Mouse (Mus musculus): ENCODE data around the gene Gm17654. TPM values are rescaled to one million over a fixed set of nuclear protein-coding genes. Genes with fewer than 3 reads are reported as not detected.
"Not testable (repeated sequence)": the region's sequence is repeated elsewhere in the genome, so short reads cannot be mapped to it uniquely, and the experiment has no call there.

Gm17654 gene
- polyA plus RNA-seq (2015; fragmentation: Nextera tagmentation; extraction: Ambion mirVana), result not detected in 2 replicates

DNA sequence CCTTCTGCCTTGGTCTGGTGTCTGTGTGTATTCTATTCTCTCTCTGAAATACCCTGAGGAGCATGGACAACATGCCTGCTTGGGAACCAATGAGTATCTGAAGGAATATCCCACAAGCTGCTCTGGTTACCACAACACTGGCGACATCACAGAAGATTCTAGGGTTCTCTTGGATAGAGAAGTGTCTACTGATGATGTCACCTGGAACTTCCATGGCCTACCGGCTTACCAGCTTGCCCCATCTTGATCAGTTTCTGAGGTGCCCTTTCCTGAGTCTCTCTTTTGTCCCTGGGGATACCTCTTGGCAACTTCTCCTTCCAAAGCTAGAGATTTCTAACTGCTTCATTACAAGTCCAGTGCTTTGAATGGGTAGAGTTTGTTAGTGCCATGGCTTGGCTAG is at the start of gene Gm17654:
Gene Gm17654, minus strand, starts transcription at position 101 of the 400 bp plus-strand sequence.
- not testable (repeated sequence) for ATAC-seq (ENCODE audit: low read depth); H3K27ac ChIP-seq (replicated peaks); H3K36me3 ChIP-seq; H3K4me2 ChIP-seq; H3K9ac ChIP-seq; H3K4me1 ChIP-seq (replicated peaks); H3K9me3 ChIP-seq; H3K4me3 ChIP-seq; H3K27me3 ChIP-seq
- 88% methylated on average over 1 of the region's 2 CpGs for WGBS

DNA sequence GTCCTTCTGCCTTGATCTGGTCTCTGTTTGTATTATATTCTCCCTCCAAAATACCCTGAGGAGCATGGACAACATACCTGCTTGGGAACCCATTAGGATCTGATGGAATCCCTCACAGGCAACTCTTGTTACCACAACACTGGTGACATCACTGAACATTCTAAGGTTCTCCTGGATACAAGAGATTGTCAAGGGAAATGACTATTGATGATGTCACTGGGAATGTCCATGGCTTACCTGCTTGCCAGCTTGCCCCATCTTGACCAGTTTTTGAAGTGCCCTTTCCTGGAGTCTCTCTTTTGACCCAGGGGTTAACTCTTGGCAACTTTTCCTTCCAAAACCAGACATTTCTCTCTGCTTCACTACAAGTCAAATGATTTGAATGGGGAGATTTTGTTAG is 29.0 kb upstream of the Gm17654 start, which contains the start of gene Gm10375:
Gene Gm10375, minus strand, starts transcription at position 101 of the 400 bp plus-strand sequence.
- not testable (repeated sequence) for H3K9ac ChIP-seq; H3K4me1 ChIP-seq (replicated peaks); H3K36me3 ChIP-seq; H3K4me2 ChIP-seq; H3K9me3 ChIP-seq; ATAC-seq (ENCODE audit: low read depth); H3K4me3 ChIP-seq; H3K27ac ChIP-seq (replicated peaks); H3K27me3 ChIP-seq

DNA sequence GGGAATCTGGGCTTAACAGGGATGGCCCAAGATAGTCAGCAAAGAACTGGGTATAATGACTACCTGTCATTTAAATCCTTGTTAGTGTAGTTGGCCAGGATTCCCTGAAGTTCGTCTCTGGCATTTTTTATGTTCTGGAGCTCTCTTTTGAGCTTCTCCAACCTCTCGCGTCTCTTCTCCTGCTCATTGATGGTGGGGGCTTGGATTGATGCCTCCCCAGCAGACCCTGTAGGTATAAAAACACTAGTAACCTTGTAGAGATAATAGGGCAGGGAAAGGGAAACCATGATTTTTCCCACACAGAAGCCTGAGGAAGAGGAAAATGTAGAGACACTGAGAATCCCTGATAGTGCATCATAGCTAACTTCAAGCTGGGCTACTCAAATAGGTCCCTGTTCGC is 977 bp downstream of the Gm17654 start:
- H3K36me3 ChIP-seq; ATAC-seq (ENCODE audit: low read depth); H3K27ac ChIP-seq (replicated peaks); H3K9me3 ChIP-seq; H3K4me3 ChIP-seq; H3K4me2 ChIP-seq; H3K9ac ChIP-seq; H3K4me1 ChIP-seq (replicated peaks); H3K27me3 ChIP-seq: not testable (repeated sequence)
- 94% methylated on average over 4 of the region's 4 CpGs for WGBS

DNA sequence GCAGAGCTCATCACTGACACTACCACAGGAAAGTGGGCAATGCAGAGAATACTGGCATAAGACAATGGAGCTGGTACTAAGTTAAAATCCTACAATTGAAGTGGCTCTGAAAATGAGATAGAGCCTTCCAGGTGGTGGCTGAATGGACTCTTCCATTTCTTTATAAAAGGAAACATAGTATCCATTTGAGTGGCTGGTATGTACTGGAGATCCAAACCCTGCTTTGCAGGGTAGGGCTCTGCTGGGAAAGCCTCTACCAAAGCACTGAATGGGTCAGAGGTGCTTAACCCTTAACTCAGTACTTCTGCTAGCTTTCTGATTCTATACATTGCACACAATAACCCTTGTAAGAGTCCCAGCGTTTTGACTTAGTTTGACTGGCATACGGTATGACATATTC is 26.7 kb downstream of the Gm17654 start:
- H3K27me3 ChIP-seq; H3K9me3 ChIP-seq; H3K4me1 ChIP-seq (replicated peaks); H3K36me3 ChIP-seq; H3K4me3 ChIP-seq; H3K27ac ChIP-seq (replicated peaks); H3K9ac ChIP-seq; H3K4me2 ChIP-seq; ATAC-seq (ENCODE audit: low read depth): not testable (repeated sequence)
- WGBS, result 87% methylated on average over 2 of the region's 2 CpGs

DNA sequence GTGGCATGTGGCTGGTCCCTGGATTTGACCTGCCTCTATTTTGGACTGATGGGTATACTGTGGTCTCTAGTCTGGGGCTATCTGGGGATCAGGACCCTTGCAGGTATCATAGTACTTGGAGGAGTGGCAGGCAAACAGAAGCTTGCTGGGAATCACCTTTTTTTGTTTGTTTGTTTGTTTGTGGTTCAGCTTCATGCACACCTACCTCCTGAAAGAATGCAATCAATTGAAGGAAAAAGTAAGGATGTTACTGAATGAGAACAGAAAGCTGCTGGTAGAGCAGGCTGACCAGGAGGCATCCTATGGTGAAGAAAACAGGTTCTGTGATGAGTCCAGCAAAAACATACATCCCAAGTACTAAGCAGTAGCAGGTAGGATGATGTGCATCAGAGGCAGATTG is 32.7 kb downstream of the Gm17654 start:
- not testable (repeated sequence) for H3K27ac ChIP-seq (replicated peaks); H3K36me3 ChIP-seq; ATAC-seq (ENCODE audit: low read depth); H3K4me1 ChIP-seq (replicated peaks); H3K4me3 ChIP-seq; H3K27me3 ChIP-seq; H3K9ac ChIP-seq; H3K4me2 ChIP-seq; H3K9me3 ChIP-seq

DNA sequence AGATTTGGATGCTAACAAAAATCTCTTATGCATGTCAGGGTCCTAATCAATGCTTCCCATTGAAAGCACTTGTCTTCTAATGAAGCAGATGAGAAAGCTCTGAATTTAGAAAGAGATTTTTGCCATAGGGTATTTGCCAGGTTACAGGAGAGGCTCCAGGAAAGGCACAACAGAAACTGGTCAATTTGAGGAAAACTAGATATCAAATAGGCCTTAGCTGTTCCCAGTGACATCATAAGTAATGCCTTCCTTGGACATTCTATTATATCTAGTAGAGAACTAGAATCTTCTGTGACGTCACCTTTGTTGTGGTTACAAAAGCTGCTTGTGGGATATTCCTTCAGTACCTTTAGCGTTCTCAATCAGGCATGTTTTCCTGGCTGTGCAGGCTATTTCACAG is 35.7 kb downstream of the Gm17654 start, which contains the start of gene Gm5799:
Gene Gm5799, plus strand, starts transcription at position 301 of the 400 bp plus-strand sequence.
- H3K27ac ChIP-seq (replicated peaks); H3K9ac ChIP-seq; H3K9me3 ChIP-seq; H3K4me1 ChIP-seq (replicated peaks); H3K36me3 ChIP-seq; ATAC-seq (ENCODE audit: low read depth); H3K4me3 ChIP-seq; H3K4me2 ChIP-seq; H3K27me3 ChIP-seq: not testable (repeated sequence)
- WGBS, result 96% methylated on average over 2 of the region's 2 CpGs

DNA sequence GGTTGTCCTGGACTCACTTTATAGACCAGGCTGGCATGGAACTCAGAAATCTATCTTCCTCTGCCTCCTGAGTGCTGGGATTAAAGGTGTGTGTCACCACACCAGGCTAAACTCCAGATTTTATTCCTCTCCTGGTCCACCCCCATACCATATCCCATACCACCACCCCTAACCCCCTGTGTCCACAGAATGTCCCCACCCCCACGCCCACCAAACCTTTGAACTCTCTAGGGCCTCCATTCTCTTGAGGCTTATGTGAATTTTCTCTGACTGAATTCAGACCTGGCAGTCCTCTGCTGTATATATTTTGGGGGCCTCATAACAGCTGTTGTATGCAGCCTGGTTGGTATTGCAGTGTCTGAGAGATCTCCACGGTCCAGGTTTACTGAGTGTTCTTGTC is 40.8 kb downstream of the Gm17654 start:
- H3K27me3 ChIP-seq; H3K27ac ChIP-seq (replicated peaks); ATAC-seq (ENCODE audit: low read depth): not testable (repeated sequence)

DNA sequence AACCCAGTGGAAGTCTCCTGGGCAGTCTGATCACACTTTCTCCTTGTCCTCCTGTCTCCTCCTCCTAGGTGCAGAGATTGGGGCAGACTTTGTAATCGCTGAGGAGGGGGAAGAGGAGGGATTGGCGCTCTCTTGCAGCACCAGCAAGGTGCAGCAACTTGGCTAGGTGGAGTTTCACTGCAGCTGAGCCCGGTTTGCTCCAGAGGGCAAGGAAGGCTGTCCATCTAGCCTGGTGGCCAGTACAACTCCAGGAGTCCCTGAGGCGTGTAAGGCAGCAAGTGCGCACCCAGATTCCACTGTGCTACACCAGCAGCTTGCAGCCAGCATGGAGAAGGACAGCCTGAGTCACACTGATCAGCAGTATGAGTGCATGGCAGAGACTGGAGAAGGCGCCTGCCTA is 46.6 kb downstream of the Gm17654 start:
- H3K4me3 ChIP-seq; H3K9ac ChIP-seq; ATAC-seq (ENCODE audit: low read depth); H3K4me2 ChIP-seq; H3K27ac ChIP-seq (replicated peaks); H3K27me3 ChIP-seq; H3K9me3 ChIP-seq; H3K4me1 ChIP-seq (replicated peaks); H3K36me3 ChIP-seq: not testable (repeated sequence)
- 61% methylated on average over 6 of the region's 6 CpGs for WGBS

More for the DNA sequence above, 40.8 kb downstream of the Gm17654 start:
- H3K9me3 ChIP-seq; H3K9ac ChIP-seq; H3K4me1 ChIP-seq (replicated peaks); H3K4me3 ChIP-seq; H3K36me3 ChIP-seq; H3K4me2 ChIP-seq: not testable (repeated sequence)
- 78% methylated on average over 2 of the region's 2 CpGs for WGBS

DNA sequence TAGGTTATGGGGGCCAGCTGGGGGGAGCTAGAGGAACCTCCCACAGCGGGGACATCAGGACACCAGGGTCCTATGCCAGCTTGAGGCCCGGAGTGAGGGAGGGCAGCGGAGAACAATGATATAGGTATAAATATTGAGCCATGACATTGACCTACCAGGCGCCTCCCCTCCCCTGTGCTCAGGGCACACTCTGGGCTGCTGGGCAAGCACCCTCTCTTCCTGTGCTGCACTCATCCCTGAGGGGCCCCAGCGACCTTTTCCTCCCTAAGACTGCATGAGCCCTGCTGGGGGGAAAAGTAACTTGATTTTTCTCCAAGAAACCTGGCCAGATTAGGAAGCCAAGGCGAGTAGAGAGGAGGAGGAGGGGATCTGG is 46.9 kb downstream of the Gm17654 start:
- H3K4me1 ChIP-seq (replicated peaks); H3K4me3 ChIP-seq; H3K27me3 ChIP-seq; H3K36me3 ChIP-seq; H3K9me3 ChIP-seq; ATAC-seq (ENCODE audit: low read depth); H3K27ac ChIP-seq (replicated peaks); H3K9ac ChIP-seq; H3K4me2 ChIP-seq: not testable (repeated sequence)
- no CpG with 5 or more reads among the region's 6 CpGs for WGBS

DNA sequence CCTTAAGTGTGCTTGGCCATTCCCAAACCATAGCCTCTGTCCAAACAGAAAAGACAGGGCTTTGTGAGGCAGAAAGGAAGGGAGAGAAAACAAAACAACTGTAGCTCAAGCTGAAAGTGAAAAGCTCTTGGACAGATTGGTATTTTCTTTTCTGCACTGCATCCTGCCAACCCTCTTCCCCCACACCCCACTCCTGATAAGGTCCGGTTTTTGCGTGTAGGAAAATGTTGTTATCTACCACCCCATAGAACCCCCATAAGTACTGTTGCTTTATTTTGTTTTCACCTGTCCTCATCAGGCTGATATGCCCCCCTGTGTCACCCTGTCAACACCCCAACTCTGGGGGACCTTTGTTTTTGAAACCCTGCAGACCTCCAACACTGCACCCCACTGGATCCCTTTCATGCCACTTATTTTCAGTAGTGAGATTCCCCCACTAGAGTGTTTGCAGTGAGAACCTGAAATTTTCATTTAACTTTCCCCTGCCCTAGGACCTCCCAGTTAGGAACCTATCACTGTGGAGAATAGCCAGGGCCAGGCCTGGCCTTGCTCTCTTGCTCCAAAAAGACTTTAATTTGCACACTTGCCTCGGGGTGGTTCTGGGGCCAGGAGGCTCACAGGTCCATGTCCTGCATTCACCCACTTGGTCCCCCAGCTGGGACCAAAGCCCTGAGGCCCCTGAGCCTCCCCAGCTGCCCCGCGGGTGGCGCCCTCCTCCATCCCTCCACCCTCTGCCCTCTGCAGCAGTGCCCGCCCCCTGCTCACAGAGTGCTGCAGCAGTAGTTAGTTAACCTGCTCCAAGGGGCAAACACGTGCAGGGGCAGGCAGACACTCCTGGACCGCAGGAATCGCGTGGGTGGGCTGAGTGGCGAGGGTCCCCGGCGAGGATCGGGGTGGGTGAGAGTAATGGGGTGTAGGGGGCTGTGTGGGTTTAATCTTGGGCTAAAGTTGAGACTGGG is 47.6 kb downstream of the Gm17654 start:
- H3K4me2 ChIP-seq; H3K27me3 ChIP-seq; H3K9ac ChIP-seq; H3K4me3 ChIP-seq; H3K36me3 ChIP-seq; H3K4me1 ChIP-seq (replicated peaks); ATAC-seq (ENCODE audit: low read depth); H3K27ac ChIP-seq (replicated peaks); H3K9me3 ChIP-seq: not testable (repeated sequence)
- 40% methylated on average over 14 of the region's 15 CpGs for WGBS
